Mouse (Mus musculus) lung, embryonic 15.5 days (tissue): Measurements from ENCODE around the gene Ugt3a1. TPM values are rescaled to one million over a fixed set of nuclear protein-coding genes. Genes with fewer than 3 reads are reported as not detected.
"Not testable (repeated sequence)": the region's sequence is repeated elsewhere in the genome, so short reads cannot be mapped to it uniquely, and the experiment has no call there.

ENCODE experiments used
- ATAC-seq: fragments of 200-750 bp; cut with Nextera tagmentation; 2 replicates; pipeline ENCODE4 v1.8.0; 2017; ENCODE audit warnings: moderate number of reproducible peaks, borderline replicate concordance; ENCODE audit not compliant: low FRiP score, low TSS enrichment; ENCODE audit errors: extremely low read depth
- H3K27ac ChIP-seq: fragments of 300-500 bp; sonication (generic); 2 replicates; pipeline ENCODE4 v1.5.1; 2015; ENCODE audit warnings: moderate library complexity, mild to moderate bottlenecking, inconsistent platforms
- H3K27me3 ChIP-seq: fragments of 300-500 bp; sonication (generic); 2 replicates; pipeline ENCODE4 v1.6.1; 2015; ENCODE audit warnings: inconsistent platforms
- H3K36me3 ChIP-seq: fragments of 300-500 bp; sonication (generic); 2 replicates; pipeline ENCODE4 v1.6.1; 2015; ENCODE audit warnings: inconsistent platforms
- H3K4me1 ChIP-seq: fragments of 300-500 bp; sonication (generic); 2 replicates; pipeline ENCODE4 v1.6.1; 2015; ENCODE audit warnings: inconsistent platforms
- H3K4me2 ChIP-seq: fragments of 300-500 bp; sonication (generic); 2 replicates; pipeline ENCODE4 v1.6.1; 2015; ENCODE audit warnings: inconsistent platforms, mild to moderate bottlenecking, moderate library complexity
- H3K4me3 ChIP-seq: fragments of 300-500 bp; sonication (generic); 2 replicates; pipeline ENCODE4 v1.5.1; 2015; ENCODE audit warnings: mild to moderate bottlenecking, inconsistent platforms
- H3K9ac ChIP-seq: fragments of 300-500 bp; sonication (generic); 2 replicates; pipeline ENCODE4 v1.6.1; 2015; ENCODE audit warnings: inconsistent platforms
- H3K9me3 ChIP-seq: fragments of 300-500 bp; sonication (generic); 2 replicates; pipeline ENCODE4 v1.6.1; 2016; ENCODE audit warnings: inconsistent platforms
- WGBS: fragments of 180-500 bp; shearing (Covaris S2); methylation state at CpG from one replicate; pipeline ENCODE4 v1.1.7; 2015; 5-methylcytosine and 5-hydroxymethylcytosine counted together
- polyA plus RNA-seq: library from polyadenylated mRNA; unstranded; fragments of >200 nt; fragmentation: Nextera tagmentation; extraction: Ambion mirVana; gene quantifications from 2 replicates; pipeline ENCODE4 v1.2.1, GENCODE M21; 2015

Ugt3a1 gene
- polyA plus RNA-seq, result not detected in 2 replicates

DNA sequence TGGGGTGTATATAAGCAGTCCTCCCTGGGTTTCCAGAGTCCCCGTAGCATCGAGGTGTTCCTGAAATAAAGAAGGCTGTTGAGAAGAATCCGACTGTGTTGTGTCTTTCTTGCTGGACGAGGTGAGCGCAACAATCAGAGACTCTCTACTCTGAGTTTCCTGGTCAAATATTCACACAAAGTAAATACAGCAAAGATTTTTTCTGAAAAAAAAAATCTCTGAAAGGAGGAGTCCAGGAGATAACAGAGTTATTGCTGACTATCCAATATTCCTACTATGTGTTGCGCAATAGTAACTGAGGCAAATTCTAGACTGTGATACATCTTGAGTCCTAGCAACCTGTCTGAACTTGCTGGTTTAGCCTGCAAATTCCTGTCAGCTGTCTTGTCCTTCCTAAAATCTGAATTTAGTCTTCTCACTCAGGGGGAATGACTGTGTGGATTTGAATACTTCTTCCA lies at the start of gene Ugt3a1:
TSS of gene Ugt3a1 (plus strand) at position 51 of the 458 bp plus-strand sequence.
- 89% methylated on average over 6 of the region's 6 CpGs for WGBS
- no peak within 1 kb of the TSS for H3K27ac ChIP-seq
- no peak within 1 kb of the TSS for H3K4me2 ChIP-seq
- no peaks in the 10 kb centered on the region for H3K36me3 ChIP-seq
- H3K27me3 ChIP-seq, result no peaks in the 10 kb centered on the region
- H3K4me1 ChIP-seq, result no peaks in the 10 kb centered on the region
- no peak within 1 kb of the TSS for H3K9ac ChIP-seq
- no peak within 1 kb of the TSS for H3K4me3 ChIP-seq
- no peak for ATAC-seq
- no peaks in the 10 kb centered on the region for H3K9me3 ChIP-seq

GRCm38 (mm10) chr15:9230917-9231316 lies 45.8 kb upstream of the Ugt3a1 start:
- H3K4me3 ChIP-seq, ATAC-seq: not testable (repeated sequence)

GRCm38 (mm10) chr15:9246345-9246744 lies 30.3 kb upstream of the Ugt3a1 start:
- Histone ChIP-seq H3K9me3 (no peaks in the 10 kb centered on the region), H3K27me3 (no peaks in the 10 kb centered on the region), H3K9ac (no peak overlapping the region), H3K4me2 (no peak overlapping the region), H3K36me3 (no peaks in the 10 kb centered on the region), H3K4me1 (no peaks in the 10 kb centered on the region), H3K4me3 (no peak overlapping the region), H3K27ac (no peak overlapping the region)
- no peak for ATAC-seq

More at GRCm38 (mm10) chr15:9230917-9231316, 45.8 kb upstream of the Ugt3a1 start:
- not testable (repeated sequence) for H3K27ac ChIP-seq, H3K9ac ChIP-seq, H3K9me3 ChIP-seq, H3K4me2 ChIP-seq, H3K36me3 ChIP-seq, H3K27me3 ChIP-seq, H3K4me1 ChIP-seq
- WGBS, result 69% methylated on average over 4 of the region's 4 CpGs

DNA sequence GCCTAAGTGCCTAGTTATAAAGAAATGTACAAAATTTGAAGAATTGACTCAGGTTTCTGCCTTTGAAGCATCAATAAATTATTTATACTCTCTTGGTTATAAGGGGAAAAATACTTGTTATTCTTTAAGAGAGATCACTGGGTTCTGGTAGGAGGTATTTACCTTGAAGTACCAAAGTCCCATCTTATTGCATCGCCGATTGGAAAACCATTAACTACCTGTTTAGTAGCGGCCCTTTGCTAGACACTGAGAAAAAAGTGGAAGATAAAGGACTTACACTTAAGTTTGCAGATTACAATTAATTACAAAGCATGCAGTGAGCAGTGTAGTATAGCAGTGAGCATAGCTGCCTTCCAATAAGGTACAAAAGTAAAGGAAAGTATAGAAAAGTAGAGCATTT lies 23.8 kb upstream of the Ugt3a1 start:
- Histone ChIP-seq H3K9me3 (no peaks in the 10 kb centered on the region), H3K27ac (no peak overlapping the region), H3K9ac (no peak overlapping the region), H3K4me2 (no peak overlapping the region), H3K27me3 (no peaks in the 10 kb centered on the region), H3K4me3 (no peak overlapping the region), H3K36me3 (no peaks in the 10 kb centered on the region), H3K4me1 (no peaks in the 10 kb centered on the region)
- WGBS, result 94% methylated on average over 3 of the region's 3 CpGs
- ATAC-seq, result no peak

DNA sequence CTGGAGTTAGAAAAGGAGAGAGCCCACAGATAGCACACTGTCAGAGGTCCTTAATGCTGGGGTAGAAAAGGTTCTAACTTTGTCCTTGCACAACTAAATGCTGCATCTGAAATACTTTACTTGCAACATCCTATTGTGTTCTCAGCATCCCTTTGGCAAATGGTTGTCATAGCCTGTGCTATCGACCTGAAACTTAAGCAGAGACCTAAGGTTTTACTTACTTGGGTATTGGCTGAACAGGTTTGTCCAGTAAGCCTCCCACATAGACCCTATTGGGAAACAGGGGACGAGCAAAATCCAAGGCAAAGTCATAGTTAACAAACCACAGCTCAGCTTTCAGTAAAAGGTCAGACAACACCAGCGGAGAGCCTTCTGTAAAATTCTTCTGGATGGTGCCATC lies 16.1 kb upstream of the Ugt3a1 start:
- 67% methylated on average over 3 of the region's 3 CpGs for WGBS
- H3K27ac ChIP-seq, result no peak overlapping the region

GRCm38 (mm10) chr15:9271876-9272275 lies 4.8 kb upstream of the Ugt3a1 start:
- H3K27ac ChIP-seq, result no peak overlapping the region
- no peak overlapping the region for H3K9ac ChIP-seq
- WGBS, result 63% methylated on average over 7 of the region's 7 CpGs
- no peaks in the 10 kb centered on the region for H3K27me3 ChIP-seq
- no peaks in the 10 kb centered on the region for H3K36me3 ChIP-seq
- H3K4me1 ChIP-seq, result no peaks in the 10 kb centered on the region
- no peaks in the 10 kb centered on the region for H3K9me3 ChIP-seq
- H3K4me3 ChIP-seq, result no peak overlapping the region
- H3K4me2 ChIP-seq, result no peak overlapping the region
- ATAC-seq, result no peak

More for the DNA sequence above, 16.1 kb upstream of the Ugt3a1 start:
- H3K27me3 ChIP-seq, result no peaks in the 10 kb centered on the region
- no peak overlapping the region for H3K4me3 ChIP-seq
- no peak overlapping the region for H3K9ac ChIP-seq
- H3K9me3 ChIP-seq, result no peaks in the 10 kb centered on the region
- no peaks in the 10 kb centered on the region for H3K36me3 ChIP-seq
- no peak for ATAC-seq
- H3K4me2 ChIP-seq, result no peak overlapping the region
- no peaks in the 10 kb centered on the region for H3K4me1 ChIP-seq

DNA sequence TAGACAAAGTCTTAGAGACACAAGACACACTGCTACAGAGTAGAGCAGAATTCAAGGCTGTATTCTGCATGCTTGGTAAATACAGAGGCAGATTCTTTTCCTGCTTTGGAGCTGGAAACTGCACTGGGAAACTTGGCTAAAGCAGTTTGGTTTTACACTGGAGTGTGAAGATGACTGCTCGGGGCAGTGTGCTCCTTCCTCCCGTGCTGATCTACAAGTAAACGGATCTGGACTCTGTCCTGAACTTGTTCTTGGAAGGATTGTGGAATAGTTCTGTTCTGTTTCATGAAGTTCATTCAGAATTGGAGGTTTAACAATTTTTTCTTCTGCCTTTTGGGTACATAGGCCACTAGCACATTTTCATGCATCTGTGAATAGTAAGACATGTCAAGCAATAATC lies 2.3 kb downstream of the Ugt3a1 start:
- ATAC-seq, result no peak
- Histone ChIP-seq H3K4me1 (no peaks in the 10 kb centered on the region), H3K4me2 (no peak overlapping the region), H3K27me3 (no peaks in the 10 kb centered on the region), H3K27ac (no peak overlapping the region), H3K36me3 (no peaks in the 10 kb centered on the region), H3K9me3 (no peaks in the 10 kb centered on the region), H3K4me3 (no peak overlapping the region), H3K9ac (no peak overlapping the region)
- WGBS, result 74% methylated on average over 3 of the region's 3 CpGs

GRCm38 (mm10) chr15:9279596-9279995 lies 2.9 kb downstream of the Ugt3a1 start:
- Histone ChIP-seq H3K27me3 (no peaks in the 10 kb centered on the region), H3K4me3 (no peak overlapping the region), H3K4me2 (no peak overlapping the region), H3K9ac (no peak overlapping the region), H3K9me3 (no peaks in the 10 kb centered on the region), H3K4me1 (no peaks in the 10 kb centered on the region), H3K36me3 (no peaks in the 10 kb centered on the region), H3K27ac (no peak overlapping the region)
- no peak for ATAC-seq
- WGBS, result 75% methylated on average over 3 of the region's 3 CpGs

GRCm38 (mm10) chr15:9283165-9283564 lies 6.5 kb downstream of the Ugt3a1 start:
- ATAC-seq, result no peak
- H3K27me3 ChIP-seq, result no peaks in the 10 kb centered on the region
- H3K27ac ChIP-seq, result no peak overlapping the region
- WGBS, result 81% methylated on average over 2 of the region's 2 CpGs
- no peak overlapping the region for H3K9ac ChIP-seq
- no peak overlapping the region for H3K4me2 ChIP-seq
- H3K9me3 ChIP-seq, result no peaks in the 10 kb centered on the region
- no peak overlapping the region for H3K4me3 ChIP-seq
- no peaks in the 10 kb centered on the region for H3K4me1 ChIP-seq
- H3K36me3 ChIP-seq, result no peaks in the 10 kb centered on the region

- Histone ChIP-seq H3K4me2 (no peak overlapping the region), H3K4me3 (no peak overlapping the region), H3K9ac (no peak overlapping the region), H3K36me3 (no peaks in the 10 kb centered on the region), H3K4me1 (no peaks in the 10 kb centered on the region), H3K27ac (no peak overlapping the region), H3K27me3 (no peaks in the 10 kb centered on the region), H3K9me3 (no peaks in the 10 kb centered on the region)
- 54% methylated on average over 2 of the region's 2 CpGs for WGBS
- no peak for ATAC-seq
These were observed 13.0 kb downstream of the Ugt3a1 start for GRCm38 (mm10) chr15:9289660-9290059.

DNA sequence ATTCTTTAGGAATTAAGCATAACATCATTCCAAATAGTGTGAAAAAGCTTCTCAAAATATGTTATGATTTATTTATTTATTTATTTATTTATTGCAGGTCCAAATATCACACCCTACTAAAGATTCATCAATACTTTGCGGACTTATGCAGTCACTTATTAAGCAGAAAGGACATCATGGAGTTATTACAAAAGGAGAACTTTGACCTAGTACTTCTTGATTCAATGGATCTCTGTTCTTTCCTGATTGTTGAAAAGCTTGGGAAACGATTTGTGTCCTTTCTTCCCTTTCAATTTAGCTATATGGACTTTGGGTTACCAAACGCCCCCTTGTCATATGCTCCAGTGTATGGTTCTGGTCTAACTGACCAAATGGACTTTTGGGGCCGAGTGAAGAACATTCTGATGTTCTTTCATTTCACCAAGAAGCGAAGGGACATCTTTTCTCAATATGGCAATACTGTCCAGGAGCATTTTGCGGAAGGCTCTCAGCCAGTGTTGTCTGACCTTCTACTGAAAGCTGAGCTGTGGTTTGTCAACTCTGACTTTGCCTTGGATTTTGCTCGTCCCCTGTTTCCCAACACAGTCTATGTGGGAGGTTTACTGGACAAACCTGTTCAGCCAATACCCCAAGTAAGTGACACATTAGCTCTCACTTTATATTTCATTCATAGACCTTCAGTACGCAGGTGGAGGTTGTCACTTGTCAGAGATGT lies 29.4 kb downstream of the Ugt3a1 start:
- Histone ChIP-seq H3K4me3 (no peak overlapping the region), H3K9me3 (no peaks in the 10 kb centered on the region), H3K36me3 (no peaks in the 10 kb centered on the region), H3K9ac (no peak overlapping the region), H3K4me2 (no peak overlapping the region), H3K4me1 (no peaks in the 10 kb centered on the region), H3K27me3 (no peaks in the 10 kb centered on the region), H3K27ac (no peak overlapping the region)
- ATAC-seq, result no peak
- WGBS, result 76% methylated on average over 8 of the region's 8 CpGs

GRCm38 (mm10) chr15:9334596-9334995 lies 57.9 kb downstream of the Ugt3a1 start:
- no peaks in the 10 kb centered on the region for H3K9me3 ChIP-seq
- no peak for ATAC-seq
- H3K27me3 ChIP-seq, result no peaks in the 10 kb centered on the region
- H3K4me1 ChIP-seq, result no peaks in the 10 kb centered on the region
- no peak overlapping the region for H3K4me3 ChIP-seq
- H3K9ac ChIP-seq, result no peak overlapping the region
- H3K36me3 ChIP-seq, result no peaks in the 10 kb centered on the region
- H3K27ac ChIP-seq, result no peak overlapping the region
- H3K4me2 ChIP-seq, result no peak overlapping the region
- WGBS, result 65% methylated on average over 2 of the region's 2 CpGs

DNA sequence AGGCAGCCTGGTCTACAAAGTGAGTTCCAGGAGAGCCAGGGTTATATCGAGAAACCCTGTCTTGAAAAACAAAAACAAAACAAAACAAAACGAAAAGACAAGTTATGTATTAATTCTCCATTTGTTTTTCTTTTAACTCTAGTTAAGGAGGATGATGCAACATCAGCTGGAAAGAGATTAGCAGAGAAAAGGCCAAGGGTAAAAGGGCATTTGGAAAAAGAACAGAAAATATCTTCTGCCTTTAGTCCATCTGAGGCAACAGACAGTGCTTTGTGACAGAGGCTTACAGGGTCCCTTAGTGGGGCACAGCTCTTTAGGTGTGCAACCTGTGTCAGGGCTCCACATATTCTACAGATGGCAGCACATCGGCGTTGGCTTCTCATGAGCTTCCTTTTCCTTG lies 58.7 kb downstream of the Ugt3a1 start, which contains the start of gene Ugt3a2:
TSS of gene Ugt3a2 (plus strand) at position 210 of the 400 bp plus-strand sequence.
- no peak within 1 kb of the TSS for H3K4me2 ChIP-seq
- H3K9ac ChIP-seq, result no peak within 1 kb of the TSS
- H3K4me1 ChIP-seq, result no peaks in the 10 kb centered on the region
- H3K4me3 ChIP-seq, result no peak within 1 kb of the TSS
- 81% methylated on average over 4 of the region's 4 CpGs for WGBS
- H3K9me3 ChIP-seq, result no peaks in the 10 kb centered on the region
- no peaks in the 10 kb centered on the region for H3K27me3 ChIP-seq
- ATAC-seq, result no peak
- H3K27ac ChIP-seq, result no peak within 1 kb of the TSS
- H3K36me3 ChIP-seq, result no peaks in the 10 kb centered on the region
